Mouse (Mus musculus) heart, embryonic 15.5 days (tissue): ENCODE data around the gene Ccdc117. TPM values are rescaled to one million over a fixed set of nuclear protein-coding genes. Genes with fewer than 3 reads are reported as not detected.
"Not testable (repeated sequence)": the region's sequence is repeated elsewhere in the genome, so short reads cannot be mapped to it uniquely, and the experiment has no call there.

Source experiments
- ATAC-seq: fragments of 200-750 bp; cut with Nextera tagmentation; replicated peaks from 2 replicates; pipeline ENCODE4 v1.8.0; 2017; ENCODE audit warnings: low read depth, moderate TSS enrichment; ENCODE audit not compliant: insufficient number of reproducible peaks, insufficient read depth, low FRiP score
- H3K27ac ChIP-seq: fragments of 300-500 bp; sonication (generic); 2 replicates; pipeline ENCODE4 v1.5.1; 2015; ENCODE audit warnings: mild to moderate bottlenecking, inconsistent platforms
- H3K27me3 ChIP-seq: fragments of 300-500 bp; sonication (generic); 2 replicates; pipeline ENCODE4 v1.6.1; 2015; ENCODE audit warnings: inconsistent platforms
- H3K36me3 ChIP-seq: fragments of 300-500 bp; sonication (generic); 2 replicates; pipeline ENCODE4 v1.6.1; 2015; ENCODE audit warnings: mild to moderate bottlenecking, inconsistent platforms
- H3K4me1 ChIP-seq: fragments of 300-500 bp; sonication (generic); replicated peaks from 2 replicates; pipeline ENCODE4 v1.6.1; 2015; ENCODE audit warnings: inconsistent platforms
- H3K4me2 ChIP-seq: fragments of 300-500 bp; sonication (generic); 2 replicates; pipeline ENCODE4 v1.6.1; 2015; ENCODE audit warnings: inconsistent platforms, mild to moderate bottlenecking, moderate library complexity
- H3K4me3 ChIP-seq: fragments of 300-500 bp; sonication (generic); 2 replicates; pipeline ENCODE4 v1.5.1; 2015; ENCODE audit warnings: mild to moderate bottlenecking, inconsistent platforms
- H3K9ac ChIP-seq: fragments of 300-500 bp; sonication (generic); 2 replicates; pipeline ENCODE4 v1.6.1; 2015; ENCODE audit warnings: mild to moderate bottlenecking, inconsistent platforms
- H3K9me3 ChIP-seq: fragments of 300-500 bp; sonication (generic); replicated peaks from 2 replicates; pipeline ENCODE4 v1.6.1; 2016; ENCODE audit warnings: inconsistent platforms
- WGBS: fragments of 180-500 bp; shearing (Covaris S2); methylation state at CpG from one replicate; pipeline ENCODE4 v1.1.7; 2015; ENCODE audit warnings: mixed read lengths; 5-methylcytosine and 5-hydroxymethylcytosine counted together
- polyA plus RNA-seq: library from polyadenylated mRNA; unstranded; fragments of >200 nt; fragmentation: Nextera tagmentation; extraction: Ambion mirVana; gene quantifications from 2 replicates; pipeline ENCODE4 v1.2.1, GENCODE M21; 2015

The Ccdc117 gene
- polyA plus RNA-seq, 1 experiment from 2014 or later = 10.9 TPM

GRCm38 (mm10) chr11:5551931-5552330 is 9.9 kb upstream of the Ccdc117 start:
- Histone ChIP-seq H3K4me3 (no peak overlapping the region), H3K4me1 (no peaks in the 10 kb centered on the region), H3K36me3 (no peaks in the 10 kb centered on the region), H3K4me2 (no peak overlapping the region), H3K27me3 (no peaks in the 10 kb centered on the region), H3K9me3 (no peaks in the 10 kb centered on the region), H3K27ac (no peak overlapping the region), H3K9ac (no peak overlapping the region)
- no peak for ATAC-seq
- WGBS = 62% methylated on average over 1 of the region's 1 CpGs

GRCm38 (mm10) chr11:5551430-5551829 is 9.4 kb upstream of the Ccdc117 start:
- Histone ChIP-seq H3K9me3 (no peaks in the 10 kb centered on the region), H3K9ac (no peak overlapping the region), H3K27me3 (no peaks in the 10 kb centered on the region), H3K4me2 (no peak overlapping the region), H3K36me3 (no peaks in the 10 kb centered on the region), H3K27ac (no peak overlapping the region), H3K4me3 (no peak overlapping the region), H3K4me1 (no peaks in the 10 kb centered on the region)
- no peak for ATAC-seq
- 81% methylated on average over 5 of the region's 5 CpGs for WGBS

GRCm38 (mm10) chr11:5546693-5547092 is 4.7 kb upstream of the Ccdc117 start:
- Histone ChIP-seq H3K4me3 (no peak overlapping the region), H3K27me3 (no peaks in the 10 kb centered on the region), H3K9me3 (no peaks in the 10 kb centered on the region), H3K36me3 (no peaks in the 10 kb centered on the region), H3K9ac (no peak overlapping the region), H3K27ac (no peak overlapping the region), H3K4me1 (peaks cover 5% of the 10 kb centered on the region), H3K4me2 (no peak overlapping the region)
- no peak for ATAC-seq
- WGBS = 68% methylated on average over 3 of the region's 3 CpGs

- H3K4me2 ChIP-seq = no peak overlapping the region
- ATAC-seq = no peak
- no peaks in the 10 kb centered on the region for H3K27me3 ChIP-seq
- H3K9me3 ChIP-seq = no peaks in the 10 kb centered on the region
- H3K36me3 ChIP-seq = no peaks in the 10 kb centered on the region
- no peak overlapping the region for H3K9ac ChIP-seq
- no peak overlapping the region for H3K27ac ChIP-seq
- WGBS = 71% methylated on average over 4 of the region's 4 CpGs
- peaks cover 12% of the 10 kb centered on the region for H3K4me1 ChIP-seq
- H3K4me3 ChIP-seq = no peak overlapping the region
These were observed 3.5 kb upstream of the Ccdc117 start for GRCm38 (mm10) chr11:5545457-5545856.

- peaks cover 15% of the 10 kb centered on the region for H3K4me1 ChIP-seq
- not testable (repeated sequence) for H3K9me3 ChIP-seq, H3K27me3 ChIP-seq, H3K4me3 ChIP-seq, H3K4me2 ChIP-seq, H3K36me3 ChIP-seq, H3K9ac ChIP-seq, H3K27ac ChIP-seq, ATAC-seq
- WGBS = 76% methylated on average over 1 of the region's 1 CpGs
These were observed 2.7 kb upstream of the Ccdc117 start for GRCm38 (mm10) chr11:5544709-5545108.

- WGBS = 70% methylated on average over 1 of the region's 1 CpGs
- Histone ChIP-seq H3K4me1 (peaks cover 15% of the 10 kb centered on the region), H3K27me3 (no peaks in the 10 kb centered on the region), H3K36me3 (peaks cover 2% of the 10 kb centered on the region; the same call in 1 of the 2 replicates), H3K9ac (no peak overlapping the region), H3K4me2 (no peak overlapping the region), H3K9me3 (no peaks in the 10 kb centered on the region), H3K27ac (no peak overlapping the region), H3K4me3 (no peak overlapping the region)
- no peak for ATAC-seq
These were observed 1.3 kb upstream of the Ccdc117 start for GRCm38 (mm10) chr11:5543281-5543680.

- Histone ChIP-seq H3K4me2 (peak overlapping the region; percentile 78), H3K27ac (peak overlapping the region; percentile 89), H3K4me3 (peak overlapping the region; percentile 92), H3K27me3 (no peaks in the 10 kb centered on the region), H3K36me3 (peaks cover 2% of the 10 kb centered on the region; the same call in 1 of the 2 replicates), H3K4me1 (peaks cover 15% of the 10 kb centered on the region), H3K9me3 (no peaks in the 10 kb centered on the region), H3K9ac (no peak overlapping the region)
- no peak for ATAC-seq
- WGBS = 49% methylated on average over 5 of the region's 5 CpGs
These were observed 647 bp upstream of the Ccdc117 start for GRCm38 (mm10) chr11:5542482-5543185.

- H3K4me2 ChIP-seq = peak overlapping the region; percentile 78
- peak overlapping the region; percentile 92 for H3K4me3 ChIP-seq
- H3K27ac ChIP-seq = peak overlapping the region; percentile 89
- peaks cover 6% of the 10 kb centered on the region; the same call in 1 of the 2 replicates for H3K36me3 ChIP-seq
- no peaks in the 10 kb centered on the region for H3K9me3 ChIP-seq
- peaks cover 15% of the 10 kb centered on the region for H3K4me1 ChIP-seq
- H3K27me3 ChIP-seq = no peaks in the 10 kb centered on the region
- peak overlapping the region; percentile 91 for H3K9ac ChIP-seq
- WGBS = 2% methylated on average over 28 of the region's 28 CpGs
- no peak; the same call in 1 of the 2 replicates for ATAC-seq
These were observed 673 bp downstream of the Ccdc117 start for GRCm38 (mm10) chr11:5541230-5541798.

GRCm38 (mm10) chr11:5540331-5540730 is 1.7 kb downstream of the Ccdc117 start:
- H3K27me3 ChIP-seq = no peaks in the 10 kb centered on the region
- H3K9me3 ChIP-seq = no peaks in the 10 kb centered on the region
- H3K4me3 ChIP-seq = peak overlapping the region; percentile 92
- no peak overlapping the region for H3K27ac ChIP-seq
- peak overlapping the region; percentile 78 for H3K4me2 ChIP-seq
- peaks cover 6% of the 10 kb centered on the region; the same call in 1 of the 2 replicates for H3K36me3 ChIP-seq
- peaks cover 15% of the 10 kb centered on the region for H3K4me1 ChIP-seq
- H3K9ac ChIP-seq = no peak overlapping the region
- WGBS = 56% methylated on average over 4 of the region's 4 CpGs
- no peak for ATAC-seq

GRCm38 (mm10) chr11:5537454-5537853 is 4.5 kb downstream of the Ccdc117 start:
- H3K27ac ChIP-seq, H3K9ac ChIP-seq, H3K4me3 ChIP-seq, H3K4me2 ChIP-seq, H3K27me3 ChIP-seq, H3K9me3 ChIP-seq, ATAC-seq: not testable (repeated sequence)
- Histone ChIP-seq H3K36me3 (peaks cover 34% of the 10 kb centered on the region), H3K4me1 (peaks cover 15% of the 10 kb centered on the region)
- WGBS = 81% methylated on average over 4 of the region's 4 CpGs

GRCm38 (mm10) chr11:5533108-5533507 is 8.9 kb downstream of the Ccdc117 start:
- peak; percentile 64; the same call in 1 of the 2 replicates for ATAC-seq
- WGBS = 71% methylated on average over 5 of the region's 5 CpGs
- Histone ChIP-seq H3K4me1 (peaks cover 3% of the 10 kb centered on the region; the same call in 1 of the 2 replicates), H3K27ac (peak overlapping the region; percentile 34; the same call in 1 of the 2 replicates), H3K4me3 (no peak overlapping the region), H3K36me3 (peaks cover 70% of the 10 kb centered on the region), H3K9me3 (no peaks in the 10 kb centered on the region), H3K4me2 (no peak overlapping the region), H3K27me3 (no peaks in the 10 kb centered on the region), H3K9ac (no peak overlapping the region)
